Mouse (Mus musculus): ENCODE results near the gene Actl6a. TPM values are rescaled to one million over a fixed set of nuclear protein-coding genes. Genes with fewer than 3 reads are reported as not detected.

The Actl6a gene
- 32.8 and 33.2 TPM in 2 replicates for total RNA-seq (2023)

DNA sequence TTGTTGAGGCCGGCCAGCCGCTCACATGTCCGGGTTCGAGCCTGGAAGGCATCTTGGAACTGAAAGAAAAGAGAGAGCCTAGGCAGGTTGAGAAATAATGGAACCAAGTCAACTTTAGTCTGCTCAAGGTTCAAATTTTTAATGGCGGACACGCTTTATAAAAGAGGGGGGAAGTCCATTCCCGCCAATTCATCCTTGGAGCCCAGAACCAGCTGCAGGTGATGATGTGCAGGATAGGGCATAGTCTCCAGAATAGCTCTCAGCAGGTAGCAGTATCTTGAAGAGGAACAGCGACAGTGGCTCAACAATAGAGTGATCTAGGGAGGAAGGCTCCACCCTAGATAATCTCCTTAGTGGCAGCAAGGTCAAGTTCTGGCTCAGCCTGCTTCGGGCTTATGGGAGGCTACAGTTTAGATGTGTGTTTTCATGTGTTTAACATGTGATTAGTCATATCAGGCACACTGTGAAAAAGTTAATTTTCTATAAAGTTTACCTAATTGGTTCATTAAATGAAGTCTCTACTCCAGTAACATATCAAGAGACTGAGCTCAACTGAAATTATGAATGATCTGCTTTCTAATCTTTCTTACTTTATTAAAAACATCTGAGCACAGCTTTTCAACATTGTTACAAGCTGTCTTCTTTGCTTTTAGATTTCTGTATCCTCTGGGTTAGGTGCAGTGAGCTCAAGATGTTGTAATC, at the start of gene Actl6a:
Gene Actl6a, plus strand, starts transcription at position 652 of the 702 bp plus-strand sequence.

DNA sequence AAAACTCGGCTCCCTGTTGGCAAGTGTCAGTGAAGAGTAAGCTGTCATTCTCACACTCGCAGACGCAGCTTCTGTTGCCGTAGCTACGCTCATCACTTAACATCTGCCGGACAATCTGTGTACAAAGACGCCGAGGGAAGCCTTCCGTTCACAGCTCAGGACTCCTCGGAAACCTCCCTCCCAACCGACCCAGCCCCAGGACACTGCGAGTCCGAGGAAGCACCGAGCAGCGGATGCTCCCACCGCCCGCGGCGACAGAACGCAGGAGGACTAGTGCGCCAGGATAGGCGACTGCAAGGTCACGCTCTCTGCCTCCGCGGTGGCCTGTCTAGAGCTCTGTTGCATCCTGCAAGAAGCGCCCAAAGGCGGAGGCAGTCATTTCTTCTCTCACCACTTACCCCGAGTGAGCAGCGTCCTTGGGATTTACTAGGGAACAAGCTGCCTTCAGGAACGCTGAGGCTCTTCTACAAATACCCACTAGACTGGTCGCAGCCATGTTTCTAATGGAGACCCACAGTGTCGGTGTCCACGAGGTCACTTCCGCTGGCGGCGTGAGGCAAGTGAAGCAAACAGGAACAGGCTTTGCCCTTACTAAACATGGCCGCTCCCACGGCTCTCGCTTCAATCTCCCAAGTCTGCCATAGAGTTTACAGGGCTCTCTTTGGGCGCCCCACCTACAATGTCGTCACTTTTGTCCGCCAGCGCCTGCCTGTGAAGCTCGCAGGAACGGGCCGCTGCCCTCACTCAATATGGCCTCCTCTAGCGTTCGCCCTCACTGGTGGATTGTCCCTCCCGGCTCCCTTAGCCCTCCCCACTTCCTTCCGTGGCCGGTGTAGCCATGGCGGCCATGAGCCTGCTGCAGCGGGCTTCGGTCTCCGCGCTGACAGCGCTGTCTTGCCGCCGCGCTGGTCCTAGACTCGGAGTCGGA, 30.4 kb downstream of the Actl6a start, which contains the start of gene Ndufb5:
Gene Ndufb5, plus strand, starts transcription at position 747 of the 928 bp plus-strand sequence.

DNA sequence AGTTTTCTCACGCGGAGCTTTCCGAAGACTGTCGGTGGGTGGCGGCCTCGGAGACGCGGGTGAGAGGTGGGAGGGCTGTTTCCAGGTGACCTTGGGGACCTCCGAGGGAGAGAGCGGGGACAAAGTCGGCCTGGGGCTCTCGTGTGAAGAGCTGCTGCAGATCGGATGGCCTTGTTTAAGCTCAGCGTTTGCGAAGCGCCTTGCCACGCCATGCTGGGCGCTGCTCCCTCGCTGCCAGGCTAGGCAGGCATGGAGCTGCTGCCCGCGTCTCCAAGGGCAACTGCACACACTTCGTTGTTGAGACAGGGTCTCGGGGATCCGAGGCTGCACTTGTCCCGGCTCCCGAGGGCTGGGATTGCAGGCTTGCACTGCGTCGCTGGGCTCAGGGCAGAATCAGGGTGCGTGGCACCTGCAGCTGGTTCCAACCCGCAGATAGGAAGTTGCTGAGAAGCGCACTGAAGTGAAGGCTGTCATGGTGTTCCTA, 31.1 kb downstream of the Actl6a start, which contains the start of gene Mrpl47:
Gene Mrpl47, minus strand, starts transcription at position 434 of the 484 bp plus-strand sequence.

Other genes with a start within 250 kb of the Actl6a start
- not detected in 2 replicates for gene Kcnmb3, start 214.1 kb upstream of the Actl6a start, total RNA-seq (2023)
- 8.7 and 14.3 TPM in 2 replicates for gene Zfp639, start 196.0 kb upstream of the Actl6a start, total RNA-seq (2023)
- gene Mfn1, start 176.8 kb upstream of the Actl6a start, total RNA-seq (2023), result 15.9 and 35.3 TPM in 2 replicates
- 7.3 and 10.7 TPM in 2 replicates for gene Gnb4, start 89.7 kb upstream of the Actl6a start, total RNA-seq (2023)
- 40.8 and 49.1 TPM in 2 replicates for gene Ndufb5, start 30.7 kb downstream of the Actl6a start, total RNA-seq (2023)
- gene Mrpl47, start 31.3 kb downstream of the Actl6a start, total RNA-seq (2023), result 1.2 and 3.0 TPM in 2 replicates
- gene Usp13, start 111.2 kb downstream of the Actl6a start, total RNA-seq (2023), result not detected in 2 replicates

All from neutrophil, adult 65 days (primary cell).